Mouse (Mus musculus) myocyte (in vitro differentiated cells): ENCODE results near the gene Wdr5. TPM values are rescaled to one million over a fixed set of nuclear protein-coding genes. Genes with fewer than 3 reads are reported as not detected.

Experiments used
- H3K27me3 ChIP-seq: one replicate; pipeline ENCODE4 v1.6.1; 2011; ENCODE audit not compliant: control insufficient read depth, insufficient read depth, insufficient read length
- H3K36me3 ChIP-seq: one replicate; pipeline ENCODE4 v1.6.1; 2011; ENCODE audit not compliant: control insufficient read depth, insufficient read depth
- H3K4me2 ChIP-seq: one replicate; pipeline ENCODE4 v1.6.1; 2011; ENCODE audit warnings: low read depth, control low read depth
- H3K4me3 ChIP-seq: one replicate; pipeline ENCODE4 v1.5.1; 2011; ENCODE audit warnings: mild to moderate bottlenecking, control low read depth, moderate library complexity
- H3K79me2 ChIP-seq: one replicate; pipeline ENCODE4 v1.6.1; 2011; ENCODE audit not compliant: control insufficient read depth, insufficient read depth
- H3ac ChIP-seq: one replicate; pipeline ENCODE4 v1.6.1; 2011; ENCODE audit not compliant: control insufficient read depth, insufficient read length
- CEBPB ChIP-seq: IDR thresholded peaks from 2 replicates; pipeline ENCODE4 v1.6.1; 2011; ENCODE audit warnings: mild to moderate bottlenecking, moderate library complexity; ENCODE audit not compliant: poor library complexity, insufficient read depth, severe bottlenecking
- E2F4 ChIP-seq: IDR thresholded peaks from one replicate; pipeline ENCODE4 v1.6.1; 2011; ENCODE audit warnings: mild to moderate bottlenecking, control low read depth, moderate library complexity; ENCODE audit not compliant: insufficient read depth
- MAX ChIP-seq: IDR thresholded peaks from one replicate; pipeline ENCODE4 v1.6.1; 2011; ENCODE audit warnings: low read depth, mild to moderate bottlenecking, control low read depth
- MYOD1 ChIP-seq, 3 experiments: IDR thresholded peaks; one replicate each; pipeline ENCODE4 v1.6.1; 2011; ENCODE audit warnings: control low read depth in 2 of 3, low read depth in 2 of 3, mild to moderate bottlenecking in 2 of 3, moderate library complexity in 1 of 3; ENCODE audit not compliant: insufficient read length in 2 of 3, control insufficient read depth in 1 of 3
- MYOG ChIP-seq, 3 experiments: IDR thresholded peaks; one replicate each; pipeline ENCODE4 v1.6.1; 2011; ENCODE audit warnings: control low read depth in 2 of 3, low read depth in 2 of 3, mild to moderate bottlenecking in 2 of 3; ENCODE audit not compliant: insufficient read length in 2 of 3, control insufficient read depth in 1 of 3, insufficient read depth in 1 of 3
- POLR2A ChIP-seq: IDR thresholded peaks from one replicate; pipeline ENCODE4 v1.6.1; 2011; ENCODE audit warnings: low read depth, mild to moderate bottlenecking, control low read depth, moderate library complexity; ENCODE audit not compliant: insufficient read length
- POLR2AphosphoS2 ChIP-seq: IDR thresholded peaks from one replicate; pipeline ENCODE4 v1.6.1; 2011; ENCODE audit warnings: low read depth, control low read depth; ENCODE audit not compliant: insufficient read length
- REST ChIP-seq: IDR thresholded peaks from one replicate; pipeline ENCODE4 v1.6.1; 2011; ENCODE audit warnings: mild to moderate bottlenecking, control low read depth, moderate library complexity; ENCODE audit not compliant: insufficient read depth, insufficient read length
- SRF ChIP-seq: IDR thresholded peaks from one replicate; pipeline ENCODE4 v1.6.1; 2011; ENCODE audit warnings: low read depth; ENCODE audit not compliant: control insufficient read depth, insufficient read length
- TCF12 ChIP-seq: IDR thresholded peaks from one replicate; pipeline ENCODE4 v1.6.1; 2011; ENCODE audit warnings: mild to moderate bottlenecking, control low read depth; ENCODE audit not compliant: poor library complexity, insufficient read depth, severe bottlenecking
- TCF3 ChIP-seq: IDR thresholded peaks from one replicate; pipeline ENCODE4 v1.6.1; 2011; ENCODE audit warnings: low read depth, control low read depth; ENCODE audit not compliant: insufficient read length
- USF1 ChIP-seq: IDR thresholded peaks from one replicate; pipeline ENCODE4 v1.6.1; 2011; ENCODE audit warnings: low read depth, mild to moderate bottlenecking, control low read depth, moderate library complexity
- polyA plus RNA-seq: library from polyadenylated mRNA; unstranded; fragments of >200 nt; fragmentation: generic; extraction: Trizol; gene quantifications from one replicate; pipeline ENCODE4 v1.2.1, GENCODE M21; 2012; ENCODE audit warnings: missing spikeins

The Wdr5 gene
- polyA plus RNA-seq, 1 experiment = 34.8 TPM

DNA sequence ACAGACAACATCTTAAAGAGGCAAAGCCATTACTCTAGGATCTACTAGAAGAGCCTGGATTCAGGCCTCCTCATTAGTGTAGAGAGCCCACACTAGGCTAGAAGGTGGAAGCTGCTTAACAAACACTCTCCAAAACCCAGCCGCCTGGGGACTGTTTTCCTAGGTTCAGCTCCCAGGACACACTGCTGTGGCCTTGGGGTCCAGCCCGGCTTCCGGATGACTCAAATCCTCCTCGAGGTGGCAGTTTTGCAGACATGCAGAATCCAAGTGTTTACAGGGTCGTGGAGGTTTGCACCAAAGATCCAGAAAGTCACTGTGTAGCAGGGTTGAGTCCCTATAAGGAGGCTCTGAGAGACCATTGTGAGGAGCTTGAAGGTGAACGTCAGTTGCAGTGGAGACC lies 42.0 kb downstream of the Wdr5 start:
- H3K4me2 ChIP-seq = no peak overlapping the region
- H3K4me3 ChIP-seq = no peak overlapping the region
- no peaks in the 10 kb centered on the region for H3K36me3 ChIP-seq
- TF ChIP-seq POLR2A (no peak), CEBPB (no peak), MYOG (IDR thresholded peaks at IDR 0.05; ENCODE audit: control insufficient read depth in 1 of 3, insufficient read depth in 1 of 3, insufficient read length in 2 of 3, low read depth in 2 of 3) (no peak), MYOD1 (IDR thresholded peaks at IDR 0.05; ENCODE audit: control insufficient read depth in 1 of 3, insufficient read length in 2 of 3, low read depth in 2 of 3) (no peak), POLR2AphosphoS2 (no peak), REST (no peak), TCF3 (no peak), USF1 (no peak), SRF (no peak)
- H3ac ChIP-seq = no peak overlapping the region
- H3K79me2 ChIP-seq = no peaks in the 10 kb centered on the region
- peaks cover 24% of the 10 kb centered on the region for H3K27me3 ChIP-seq

DNA sequence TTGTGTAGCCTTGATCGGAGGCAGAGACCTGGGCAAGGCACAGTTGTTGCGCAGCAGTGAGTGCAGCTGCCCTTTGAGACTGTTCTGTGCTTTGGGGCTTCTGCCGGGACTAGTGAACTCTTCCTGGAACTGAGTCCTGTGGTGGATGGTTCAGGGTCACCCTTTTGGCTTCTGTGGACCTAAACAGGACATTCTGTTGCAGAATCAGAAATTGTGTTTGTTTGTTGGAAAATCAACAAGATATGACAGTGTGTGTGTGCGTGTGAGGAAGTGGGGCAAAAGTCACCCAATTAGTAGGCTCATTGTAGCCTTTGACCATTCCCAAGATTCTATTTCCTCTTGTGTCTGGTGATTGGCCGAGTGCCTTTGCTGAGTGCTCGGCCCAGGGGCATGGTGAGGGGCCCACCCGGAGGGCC lies 45.8 kb downstream of the Wdr5 start:
- no peak overlapping the region for H3K4me3 ChIP-seq
- H3K27me3 ChIP-seq = peaks cover 60% of the 10 kb centered on the region
- no peaks in the 10 kb centered on the region for H3K36me3 ChIP-seq
- no peak overlapping the region for H3ac ChIP-seq
- H3K79me2 ChIP-seq = no peaks in the 10 kb centered on the region
- no peak overlapping the region for H3K4me2 ChIP-seq
- TF ChIP-seq USF1 = no peak
- TF ChIP-seq MAX = no peak
- no peak for TF ChIP-seq TCF12
- TF ChIP-seq REST = no peak
- no peak for TF ChIP-seq CEBPB
- no peak for TF ChIP-seq POLR2AphosphoS2
- no peak for TF ChIP-seq SRF

DNA sequence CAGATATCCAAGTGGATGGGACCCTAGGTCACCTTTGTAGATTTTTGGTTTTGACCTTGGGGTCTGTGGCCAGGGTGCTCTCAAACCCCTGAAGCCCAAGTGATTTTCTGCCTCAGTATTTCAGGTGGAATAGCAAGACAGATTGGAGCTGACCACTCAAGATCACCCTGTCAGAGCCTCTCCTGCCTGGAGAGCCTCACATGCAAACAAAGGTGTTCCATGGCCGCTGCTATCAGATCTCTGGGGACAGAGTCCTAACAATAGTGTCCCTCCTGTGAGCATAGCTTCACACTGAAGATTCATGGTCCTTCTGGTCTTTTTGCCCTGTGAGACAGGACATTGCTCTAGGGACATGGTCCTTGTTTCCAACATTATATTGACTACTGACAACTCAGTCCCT lies 46.2 kb downstream of the Wdr5 start:
- no peak overlapping the region for H3ac ChIP-seq
- H3K79me2 ChIP-seq = no peaks in the 10 kb centered on the region
- H3K4me3 ChIP-seq = no peak overlapping the region
- no peaks in the 10 kb centered on the region for H3K36me3 ChIP-seq
- TF ChIP-seq USF1 (no peak), TCF12 (no peak), SRF (no peak), CEBPB (no peak), TCF3 (no peak), POLR2A (no peak), POLR2AphosphoS2 (no peak), REST (no peak), MYOG (IDR thresholded peaks at IDR 0.05; ENCODE audit: control insufficient read depth in 1 of 3, insufficient read depth in 1 of 3, insufficient read length in 2 of 3, low read depth in 2 of 3) (no peak), MYOD1 (IDR thresholded peaks at IDR 0.05; ENCODE audit: control insufficient read depth in 1 of 3, insufficient read length in 2 of 3, low read depth in 2 of 3) (no peak), MAX (no peak)
- H3K4me2 ChIP-seq = no peak overlapping the region
- peaks cover 61% of the 10 kb centered on the region for H3K27me3 ChIP-seq

DNA sequence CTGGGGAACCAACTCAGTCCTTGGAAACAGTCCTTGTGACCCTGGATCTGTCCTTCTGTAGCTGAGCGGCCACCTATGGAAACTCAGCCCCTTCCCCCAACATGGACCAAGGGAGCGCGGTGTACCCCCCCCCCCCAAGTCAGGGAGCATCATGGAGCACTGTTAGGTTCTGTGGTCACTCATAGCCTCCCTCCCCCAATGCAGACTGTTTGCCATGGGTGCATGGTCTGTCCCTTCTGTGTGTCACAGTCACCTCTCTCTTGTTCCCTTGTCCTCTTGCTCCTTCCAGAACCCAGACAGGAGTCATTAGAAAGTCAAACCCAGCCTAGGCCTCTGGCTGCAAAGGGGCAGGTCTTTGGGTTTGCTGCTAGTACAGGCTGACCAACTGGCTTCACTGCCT lies 46.9 kb downstream of the Wdr5 start:
- TF ChIP-seq CEBPB = no peak
- TF ChIP-seq TCF3 = no peak
- TF ChIP-seq E2F4 = no peak
- TF ChIP-seq SRF = no peak
- no peak for TF ChIP-seq MYOG (IDR thresholded peaks at IDR 0.05; ENCODE audit: control insufficient read depth in 1 of 3, insufficient read depth in 1 of 3, insufficient read length in 2 of 3, low read depth in 2 of 3)
- no peak for TF ChIP-seq REST
- no peak for TF ChIP-seq POLR2AphosphoS2
- no peak for TF ChIP-seq MYOD1 (IDR thresholded peaks at IDR 0.05; ENCODE audit: control insufficient read depth in 1 of 3, insufficient read length in 2 of 3, low read depth in 2 of 3)
- TF ChIP-seq MAX = no peak
- no peak for TF ChIP-seq USF1
- TF ChIP-seq TCF12 = no peak
- no peak for TF ChIP-seq POLR2A
- no peaks in the 10 kb centered on the region for H3K36me3 ChIP-seq
- H3K27me3 ChIP-seq = peaks cover 61% of the 10 kb centered on the region

DNA sequence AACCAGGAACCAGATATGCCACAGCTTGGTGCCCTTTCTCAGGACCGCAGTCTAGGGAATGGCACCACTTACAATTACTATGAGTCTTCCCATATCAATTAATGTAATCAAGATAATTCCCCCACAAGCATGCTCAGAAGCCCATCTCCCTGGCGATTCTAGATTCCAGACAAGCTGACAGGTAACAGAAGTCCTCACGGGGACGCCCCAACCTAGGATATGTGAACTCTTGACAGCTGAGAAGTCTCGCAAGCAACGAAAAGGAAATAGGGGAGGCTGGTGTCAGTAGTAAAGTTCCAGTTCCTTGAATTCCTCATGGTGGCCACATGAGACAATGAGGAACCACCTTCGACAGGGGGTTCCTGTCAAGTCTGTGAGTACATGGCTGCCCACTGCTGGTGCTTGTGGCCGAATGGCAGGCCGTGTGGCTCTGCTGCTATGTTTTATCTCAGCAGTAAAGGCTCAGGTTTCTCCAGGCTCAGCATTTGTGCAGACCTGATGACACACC lies 48.7 kb downstream of the Wdr5 start:
- no peaks in the 10 kb centered on the region for H3K36me3 ChIP-seq
- no peak overlapping the region for H3K4me3 ChIP-seq
- H3K27me3 ChIP-seq = peaks cover 61% of the 10 kb centered on the region

More for the DNA sequence above, 46.9 kb downstream of the Wdr5 start:
- Histone ChIP-seq H3K4me3 (no peak overlapping the region), H3K79me2 (no peaks in the 10 kb centered on the region), H3K4me2 (no peak overlapping the region), H3ac (no peak overlapping the region)

More for the DNA sequence above, 48.7 kb downstream of the Wdr5 start:
- TF ChIP-seq USF1 (no peak), MYOG (IDR thresholded peaks at IDR 0.05; ENCODE audit: control insufficient read depth in 1 of 3, insufficient read depth in 1 of 3, insufficient read length in 2 of 3, low read depth in 2 of 3) (no peak), SRF (no peak)
- no peak overlapping the region for H3K4me2 ChIP-seq
- no peaks in the 10 kb centered on the region for H3K79me2 ChIP-seq
- H3ac ChIP-seq = no peak overlapping the region
